Comparison of ENCODE assay signal across 10 mouse cellular contexts in genomic region chr19:7314976-7315586, GRCm38 (mm10). TPM values are rescaled to one million over a fixed set of nuclear protein-coding genes. Genes with fewer than 3 reads are reported as not detected.
DNase-seq lines count a peak whose midpoint lies in the region; ATAC-seq and TF ChIP-seq lines count a peak whose summit lies in the region.
"Had no signal": no experiment of that assay in that cellular context is flagged by ENCODE, and none has a peak within 500 bp of the region (broad histone marks: within the 10 kb centered on the region; RNA-seq: fewer than 3 reads in every experiment).

No protein-coding gene starts in this region.

- no peak for TF ChIP-seq CTCF in lung, postnatal 0 days (IDR thresholded peaks at IDR 0.05)
- TF ChIP-seq CTCF in stomach, postnatal 0 days (IDR thresholded peaks at IDR 0.05; ENCODE audit: low read depth), result no peak

- H3K9ac ChIP-seq in lung, postnatal 0 days (replicated peaks; ENCODE audit: low read depth), result no peak overlapping the region
- H3K9ac ChIP-seq in embryonic facial prominence, embryonic 14.5 days (ENCODE audit: low read depth, low read length), result no peak overlapping the region
- H3K9ac ChIP-seq in stomach, postnatal 0 days (ENCODE audit: low read length), result no peak overlapping the region

- H3K36me3 ChIP-seq in lung, postnatal 0 days (ENCODE audit: insufficient read depth, low read length), result no peaks in the 10 kb centered on the region
- H3K36me3 ChIP-seq in embryonic facial prominence, embryonic 14.5 days (ENCODE audit: control insufficient read depth, insufficient read depth, low read length), result 0 out of 2 replicates have a peak, but pooled peaks cover 4% of the 10 kb centered on the region
- no peaks in the 10 kb centered on the region for H3K36me3 ChIP-seq in stomach, postnatal 0 days (ENCODE audit: control insufficient read depth, insufficient read depth, low read length)

- ATAC-seq in lung, postnatal 0 days, result no peak
- no peak for ATAC-seq in embryonic facial prominence, embryonic 14.5 days (ENCODE audit: low read depth)
- no peak for ATAC-seq in stomach, postnatal 0 days (ENCODE audit: low FRiP score, low TSS enrichment)

- H3K9me3 ChIP-seq in lung, postnatal 0 days (ENCODE audit: low read length), result no peaks in the 10 kb centered on the region
- no peaks in the 10 kb centered on the region for H3K9me3 ChIP-seq in embryonic facial prominence, embryonic 14.5 days (ENCODE audit: control insufficient read depth, low read length)
- no peaks in the 10 kb centered on the region for H3K9me3 ChIP-seq in stomach, postnatal 0 days (ENCODE audit: control insufficient read depth, low read length)

- H3K4me2 ChIP-seq in lung, postnatal 0 days (replicated peaks; ENCODE audit: low read depth, low read length), result no peak overlapping the region
- H3K4me2 ChIP-seq in embryonic facial prominence, embryonic 14.5 days (ENCODE audit: low read depth, low read length), result no peak overlapping the region
- H3K4me2 ChIP-seq in stomach, postnatal 0 days (replicated peaks; ENCODE audit: low read depth), result no peak overlapping the region

- peak; percentile 46 for DNase-seq in cerebellum, adult 9-11 months
- no peak for DNase-seq in cerebellum, adult 11 months
- peak; percentile 40 for DNase-seq in lung, postnatal 14 days
- DNase-seq in lung, postnatal 0 days (ENCODE audit: low spot score), result no peak
- DNase-seq in embryonic facial prominence, embryonic 14.5 days (ENCODE audit: low spot score), result peak; percentile 48
- peak; percentile 57 to 64 for DNase-seq in right cerebral cortex, adult 2 months (ENCODE audit: low spot score in 2 of 2)
- no peak for DNase-seq in stomach, postnatal 0 days (ENCODE audit: low spot score)
- no peak for DNase-seq in liver
- DNase-seq: gastrocnemius, postnatal 36 days had no signal

- no peak for TF ChIP-seq EP300 in lung, postnatal 0 days (IDR thresholded peaks at IDR 0.05)
- TF ChIP-seq EP300 in stomach, postnatal 0 days (optimal IDR thresholded peaks at IDR 0.05), result no peak

- peaks cover 11% of the 10 kb centered on the region; the same call in 1 of the 2 replicates for H3K4me1 ChIP-seq in lung, postnatal 0 days (ENCODE audit: insufficient read depth, low read depth, low read length)
- peaks cover 21% of the 10 kb centered on the region for H3K4me1 ChIP-seq in embryonic facial prominence, embryonic 14.5 days (ENCODE audit: control insufficient read depth, insufficient read depth, low read length)
- H3K4me1 ChIP-seq in stomach, postnatal 0 days (replicated peaks; ENCODE audit: control insufficient read depth, insufficient read depth), result peaks cover 9% of the 10 kb centered on the region

- H3K4me3 ChIP-seq in lung, postnatal 0 days (ENCODE audit: low read depth, low read length), result no peak overlapping the region
- no peak overlapping the region for H3K4me3 ChIP-seq in embryonic facial prominence, embryonic 14.5 days (ENCODE audit: low read depth, low read length)
- no peak overlapping the region for H3K4me3 ChIP-seq in stomach, postnatal 0 days (ENCODE audit: low read depth, low read length)

- no peak overlapping the region for H3K27ac ChIP-seq in lung, postnatal 0 days (ENCODE audit: low read length)
- no peak overlapping the region for H3K27ac ChIP-seq in embryonic facial prominence, embryonic 14.5 days (replicated peaks; ENCODE audit: low read depth, low read length)
- no peak overlapping the region for H3K27ac ChIP-seq in stomach, postnatal 0 days (replicated peaks)
- H3K27ac ChIP-seq: kidney, postnatal 0 days had no signal

- no peaks in the 10 kb centered on the region for H3K27me3 ChIP-seq in lung, postnatal 0 days (replicated peaks; ENCODE audit: insufficient read depth, low read length)
- no peaks in the 10 kb centered on the region for H3K27me3 ChIP-seq in embryonic facial prominence, embryonic 14.5 days (replicated peaks; ENCODE audit: control insufficient read depth, insufficient read depth, low read length)
- no peaks in the 10 kb centered on the region for H3K27me3 ChIP-seq in stomach, postnatal 0 days (ENCODE audit: control insufficient read depth, insufficient read depth, low read length)

- 52% methylated on average over 8 of the region's 8 CpGs for WGBS in lung, postnatal 0 days
- WGBS in embryonic facial prominence, embryonic 14.5 days, result 72% methylated on average over 8 of the region's 8 CpGs
- WGBS in stomach, postnatal 0 days, result 63% methylated on average over 8 of the region's 8 CpGs

RNA-seq across cellular contexts. Expression of gene Mark2, which starts 26.6 kb away (rescaled TPM):
- polyA plus RNA-seq in lung, postnatal 0 days (2015; fragmentation: Nextera tagmentation; extraction: Ambion mirVana), result 29.8 and 35.9 TPM in 2 replicates
- 42.0 and 42.1 TPM in 2 replicates for polyA plus RNA-seq in embryonic facial prominence, embryonic 14.5 days (2014; fragmentation: Nextera tagmentation; extraction: Ambion mirVana)
- polyA plus RNA-seq in stomach, postnatal 0 days (2015; fragmentation: Nextera tagmentation; extraction: Ambion mirVana), result 44.7 and 56.0 TPM in 2 replicates

RNA-seq across cellular contexts. Expression of gene Rcor2, which starts 48.0 kb away (rescaled TPM):
- 1.3 and 1.5 TPM in 2 replicates for polyA plus RNA-seq in lung, postnatal 0 days (2015; fragmentation: Nextera tagmentation; extraction: Ambion mirVana)
- 10.8 and 11.7 TPM in 2 replicates for polyA plus RNA-seq in embryonic facial prominence, embryonic 14.5 days (2014; fragmentation: Nextera tagmentation; extraction: Ambion mirVana)
- polyA plus RNA-seq in stomach, postnatal 0 days (2015; fragmentation: Nextera tagmentation; extraction: Ambion mirVana), result 2.2 and 2.4 TPM in 2 replicates

Comparison
In these comparisons a context has a peak if more than half of its experiments do, and no peak if none do; other contexts are left out.
1. DNase-seq: peak in cerebellum, adult 9-11 months (single experiment), lung, postnatal 14 days (single experiment), embryonic facial prominence, embryonic 14.5 days (single experiment) and right cerebral cortex, adult 2 months (2 of 2); none in cerebellum, adult 11 months (single experiment), lung, postnatal 0 days (single experiment), stomach, postnatal 0 days (single experiment) and liver (single experiment).